Mouse (Mus musculus): ENCODE measurements around the gene 2010111I01Rik.

DNA sequence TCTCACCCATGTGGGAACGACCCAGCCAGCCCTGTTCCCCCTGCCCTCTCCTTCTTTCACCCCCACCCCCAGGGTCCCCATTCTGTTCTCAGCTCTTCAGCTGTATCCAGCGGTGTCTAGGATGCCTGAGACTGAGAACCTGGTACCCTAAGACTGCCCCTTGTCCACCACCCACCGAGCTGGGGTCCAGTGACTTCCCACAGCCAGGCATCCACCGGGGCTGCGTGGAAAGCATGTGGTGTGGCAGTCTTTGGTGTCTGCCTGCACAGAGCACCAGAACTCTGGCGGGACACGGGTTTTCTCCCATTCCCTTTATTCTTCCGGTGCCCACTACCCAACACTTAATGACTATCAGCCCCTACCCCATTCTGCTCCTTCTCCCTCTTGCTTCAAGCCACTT lies 119.0 kb downstream of the 2010111I01Rik start:
- no peak for TF ChIP-seq USF1 (IDR thresholded peaks at IDR 0.05; ENCODE audit: low read depth, low read length)
- TF ChIP-seq EP300 (IDR thresholded peaks at IDR 0.05; ENCODE audit: low read depth in 1 of 2, low read length in 2 of 2), result no peak

All from MEL (cell line).